Mouse (Mus musculus) erythroblast, embryonic 14.5 days (primary cell): ENCODE results near the gene Itpk1. TPM values are rescaled to one million over a fixed set of nuclear protein-coding genes. Genes with fewer than 3 reads are reported as not detected.

ENCODE experiments used
- H3K27me3 ChIP-seq: 2 replicates; pipeline ENCODE4 v1.6.1; 2012; ENCODE audit warnings: inconsistent platforms; ENCODE audit not compliant: control insufficient read depth
- H3K36me3 ChIP-seq: 2 replicates; pipeline ENCODE4 v1.6.1; 2012; ENCODE audit warnings: mild to moderate bottlenecking, inconsistent platforms; ENCODE audit not compliant: control insufficient read depth
- H3K4me1 ChIP-seq: 2 replicates; pipeline ENCODE4 v1.6.1; 2012; ENCODE audit warnings: inconsistent platforms; ENCODE audit not compliant: control insufficient read depth
- H3K4me3 ChIP-seq: replicated peaks from 2 replicates; pipeline ENCODE3; 2012; ENCODE audit warnings: moderate library complexity, mild to moderate bottlenecking, inconsistent platforms
- H3K9me3 ChIP-seq: 2 replicates; pipeline ENCODE4 v1.6.1; 2012; ENCODE audit warnings: low read length, inconsistent platforms, mixed read lengths; ENCODE audit not compliant: control insufficient read depth
- GATA1 ChIP-seq: IDR thresholded peaks from 2 replicates; pipeline ENCODE4 v1.6.1; 2012; ENCODE audit warnings: low read length, inconsistent platforms, mixed read lengths
- TAL1 ChIP-seq: IDR thresholded peaks from 3 replicates; pipeline ENCODE4 v1.6.1; 2012; ENCODE audit warnings: low read length, inconsistent platforms, mixed read lengths
- polyA plus RNA-seq: library from polyadenylated mRNA; stranded (reverse); fragments of >175 nt; gene quantifications from 2 replicates; pipeline ENCODE4 v1.2.3, GENCODE M21; 2012

Gene Itpk1
- polyA plus RNA-seq, 1 experiment: 0.24 TPM

- Histone ChIP-seq H3K9me3 (no peaks in the 10 kb centered on the region), H3K36me3 (no peaks in the 10 kb centered on the region), H3K27me3 (no peaks in the 10 kb centered on the region), H3K4me3 (no peak overlapping the region), H3K4me1 (no peaks in the 10 kb centered on the region; the same call in 1 of the 2 replicates)
- no peak for TF ChIP-seq GATA1
- no peak for TF ChIP-seq TAL1
Measured at GRCm38 (mm10) chr12:102719552-102720315, 15.0 kb upstream of the Itpk1 start.

- TF ChIP-seq GATA1: no peak
- TF ChIP-seq TAL1: no peak
- Histone ChIP-seq H3K4me3 (no peak overlapping the region), H3K4me1 (peaks cover 1% of the 10 kb centered on the region; the same call in 1 of the 2 replicates), H3K36me3 (no peaks in the 10 kb centered on the region), H3K27me3 (no peaks in the 10 kb centered on the region), H3K9me3 (no peaks in the 10 kb centered on the region)
Measured at GRCm38 (mm10) chr12:102714654-102715395, 10.1 kb upstream of the Itpk1 start.

DNA sequence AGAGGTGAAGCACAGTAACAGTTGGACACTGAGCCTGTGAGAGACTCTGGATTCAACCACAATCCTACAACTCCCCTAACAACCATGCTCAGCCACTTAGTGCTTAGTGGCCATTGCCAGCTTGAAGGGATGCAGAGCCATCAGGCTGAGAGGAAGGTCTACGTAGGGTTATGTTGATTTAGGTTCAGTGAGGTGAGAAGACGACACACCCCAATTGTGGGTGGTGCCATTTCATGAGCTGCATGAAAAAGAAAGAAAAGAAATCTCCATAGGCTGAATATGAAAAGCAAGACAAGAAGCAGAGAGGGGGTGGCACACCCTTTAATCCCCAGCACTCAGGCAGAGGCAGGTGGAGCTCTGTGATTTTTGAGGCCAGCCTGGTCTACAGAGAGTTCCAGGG lies 9.4 kb upstream of the Itpk1 start:
- no peaks in the 10 kb centered on the region for H3K27me3 ChIP-seq
- no peaks in the 10 kb centered on the region for H3K9me3 ChIP-seq
- no peak overlapping the region for H3K4me3 ChIP-seq
- H3K36me3 ChIP-seq: no peaks in the 10 kb centered on the region
- H3K4me1 ChIP-seq: peaks cover 1% of the 10 kb centered on the region; the same call in 1 of the 2 replicates
- no peak for TF ChIP-seq GATA1
- TF ChIP-seq TAL1: no peak

DNA sequence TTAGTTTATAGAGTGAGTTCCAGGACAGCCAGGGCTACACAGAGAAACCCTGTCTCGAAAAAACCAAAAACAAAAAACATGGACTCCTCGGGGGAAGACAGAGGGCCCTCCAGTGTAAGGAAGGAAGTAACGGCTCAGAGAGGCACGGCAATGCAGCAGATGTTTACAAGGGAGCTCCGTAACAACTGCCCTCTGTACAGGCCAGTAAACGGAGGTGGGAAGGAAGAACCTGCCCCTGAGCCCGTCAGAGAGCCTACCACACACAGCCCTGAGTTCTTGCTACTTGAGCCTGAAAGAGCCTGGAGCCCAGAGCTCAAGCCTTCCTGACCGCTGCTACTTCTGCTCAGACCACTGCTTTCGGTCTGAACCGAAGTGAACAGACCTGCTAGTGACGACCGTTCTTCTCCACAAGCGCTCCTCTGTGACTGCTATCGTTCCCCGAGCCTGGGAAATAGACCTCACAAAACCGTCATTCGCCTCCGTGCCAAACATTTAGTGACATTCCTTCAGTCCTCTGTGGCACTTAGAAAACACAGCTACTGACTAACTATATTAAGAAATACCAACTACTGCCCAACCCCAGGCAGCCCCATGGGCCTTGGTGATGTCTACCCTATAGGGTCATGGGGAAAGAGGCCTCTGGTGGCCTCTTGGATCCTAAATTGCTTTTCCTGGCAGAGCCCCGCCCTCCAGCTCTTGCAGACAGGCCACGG lies 8.6 kb upstream of the Itpk1 start:
- peaks cover 1% of the 10 kb centered on the region; the same call in 1 of the 2 replicates for H3K4me1 ChIP-seq
- H3K4me3 ChIP-seq: no peak overlapping the region
- TF ChIP-seq GATA1: no peak
- no peak for TF ChIP-seq TAL1
- H3K9me3 ChIP-seq: no peaks in the 10 kb centered on the region
- H3K36me3 ChIP-seq: no peaks in the 10 kb centered on the region
- no peaks in the 10 kb centered on the region for H3K27me3 ChIP-seq

- H3K27me3 ChIP-seq: peaks cover 12% of the 10 kb centered on the region
- H3K36me3 ChIP-seq: no peaks in the 10 kb centered on the region
- TF ChIP-seq TAL1: no peak
- TF ChIP-seq GATA1: no peak
- no peaks in the 10 kb centered on the region for H3K9me3 ChIP-seq
- H3K4me3 ChIP-seq: no peak overlapping the region
- peaks cover 3% of the 10 kb centered on the region; the same call in 1 of the 2 replicates for H3K4me1 ChIP-seq
Measured at GRCm38 (mm10) chr12:102710851-102711375, 6.2 kb upstream of the Itpk1 start.

DNA sequence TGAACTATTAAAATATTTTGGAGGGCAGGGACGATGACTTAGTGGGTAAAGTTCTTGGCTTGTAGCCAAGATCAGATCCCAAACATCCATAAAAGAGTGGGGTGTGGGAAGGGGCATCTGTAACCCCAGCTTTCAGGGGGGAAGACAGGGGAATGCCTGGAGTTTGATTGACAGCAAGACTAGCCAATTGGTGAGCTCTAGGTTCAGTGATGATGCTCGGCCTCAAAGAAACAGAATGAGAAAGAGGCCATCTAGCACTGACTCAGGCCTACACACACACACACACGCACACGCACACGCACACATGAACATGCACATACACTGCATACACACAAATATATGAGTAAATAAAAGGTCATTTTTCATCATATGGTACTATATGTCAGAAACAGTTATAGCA lies 5.2 kb upstream of the Itpk1 start:
- no peak overlapping the region for H3K4me3 ChIP-seq
- peaks cover 17% of the 10 kb centered on the region for H3K27me3 ChIP-seq
- H3K9me3 ChIP-seq: no peaks in the 10 kb centered on the region
- TF ChIP-seq TAL1: no peak
- no peak for TF ChIP-seq GATA1
- no peaks in the 10 kb centered on the region for H3K36me3 ChIP-seq
- H3K4me1 ChIP-seq: peaks cover 11% of the 10 kb centered on the region

DNA sequence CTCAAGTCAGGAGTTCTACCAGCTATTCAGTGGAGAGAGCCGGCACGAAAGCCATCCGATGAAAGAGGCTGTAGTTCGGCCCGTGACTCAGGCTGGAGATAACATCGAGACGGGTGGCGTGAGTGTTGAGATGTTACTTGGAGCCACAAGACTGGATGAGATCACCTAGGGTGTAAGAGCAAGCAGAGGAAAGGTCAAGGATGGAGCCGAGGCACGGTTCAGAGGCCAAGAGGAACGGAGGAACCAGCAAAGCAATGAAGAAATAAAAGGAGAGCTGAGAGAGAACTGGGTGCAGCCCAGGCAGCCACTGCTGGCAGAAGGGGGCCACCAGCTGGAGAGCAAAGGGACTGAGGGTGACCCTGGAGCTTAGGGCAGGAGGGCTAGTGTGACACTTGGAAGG lies 3.5 kb upstream of the Itpk1 start:
- Histone ChIP-seq H3K4me1 (peaks cover 24% of the 10 kb centered on the region), H3K27me3 (peaks cover 30% of the 10 kb centered on the region), H3K36me3 (no peaks in the 10 kb centered on the region), H3K4me3 (no peak overlapping the region), H3K9me3 (no peaks in the 10 kb centered on the region)
- TF ChIP-seq GATA1 (no peak), TAL1 (no peak)

- no peak overlapping the region for H3K4me3 ChIP-seq
- no peaks in the 10 kb centered on the region for H3K9me3 ChIP-seq
- TF ChIP-seq TAL1 (no peak), GATA1 (no peak)
- H3K4me1 ChIP-seq: peaks cover 33% of the 10 kb centered on the region
- H3K27me3 ChIP-seq: peaks cover 30% of the 10 kb centered on the region
- H3K36me3 ChIP-seq: no peaks in the 10 kb centered on the region
Measured at GRCm38 (mm10) chr12:102706833-102707463, 2.2 kb upstream of the Itpk1 start.
